Mouse (Mus musculus) lung, postnatal 0 days (tissue): Measurements from ENCODE around the gene Smarcd3. TPM values are rescaled to one million over a fixed set of nuclear protein-coding genes. Genes with fewer than 3 reads are reported as not detected.

Experiments used
- ATAC-seq: fragments of 200-750 bp; cut with Nextera tagmentation; 2 replicates; pipeline ENCODE4 v1.8.0; 2017; ENCODE audit warnings: moderate library complexity
- DNase-seq: peaks from one replicate; pipeline ENCODE4 v3.0.0-alpha.2; 2016; ENCODE audit warnings: low spot score
- H3K27ac ChIP-seq: fragments of 300-500 bp; sonication (generic); 2 replicates; pipeline ENCODE4 v1.5.1; 2014; ENCODE audit warnings: antibody characterized with exemption, mild to moderate bottlenecking, low read length, mixed read lengths
- H3K27me3 ChIP-seq: fragments of 300-500 bp; sonication (generic); replicated peaks from 2 replicates; pipeline ENCODE4 v1.6.1; 2014; ENCODE audit warnings: low read length, mixed read lengths; ENCODE audit not compliant: insufficient read depth
- H3K36me3 ChIP-seq: fragments of 300-500 bp; sonication (generic); 2 replicates; pipeline ENCODE4 v1.6.1; 2014; ENCODE audit warnings: low read length, mixed read lengths; ENCODE audit not compliant: insufficient read depth
- H3K4me1 ChIP-seq: fragments of 300-500 bp; sonication (generic); 2 replicates; pipeline ENCODE4 v1.6.1; 2014; ENCODE audit warnings: antibody characterized with exemption, low read depth, low read length, mixed read lengths; ENCODE audit not compliant: insufficient read depth
- H3K4me2 ChIP-seq: fragments of 300-500 bp; sonication (generic); replicated peaks from 2 replicates; pipeline ENCODE4 v1.6.1; 2014; ENCODE audit warnings: low read depth, mild to moderate bottlenecking, low read length, moderate library complexity, mixed read lengths
- H3K4me3 ChIP-seq: fragments of 300-500 bp; sonication (generic); 2 replicates; pipeline ENCODE4 v1.5.1; 2014; ENCODE audit warnings: low read depth, low read length
- H3K9ac ChIP-seq: fragments of 300-500 bp; sonication (generic); replicated peaks from 2 replicates; pipeline ENCODE4 v1.6.1; 2014; ENCODE audit warnings: low read depth, mild to moderate bottlenecking
- H3K9me3 ChIP-seq: fragments of 300-500 bp; sonication (generic); 2 replicates; pipeline ENCODE4 v1.6.1; 2016; ENCODE audit warnings: low read length, mixed read lengths
- CTCF ChIP-seq: IDR thresholded peaks from 2 replicates; pipeline ENCODE4 v1.5.1; 2016; ENCODE audit warnings: antibody characterized with exemption, mild to moderate bottlenecking
- EP300 ChIP-seq: IDR thresholded peaks from 2 replicates; pipeline ENCODE4 v1.6.1; 2016; ENCODE audit warnings: antibody characterized with exemption, mild to moderate bottlenecking, control low read depth
- WGBS: fragments of 180-500 bp; shearing (Covaris S2); extraction: QIAGEN DNeasy Blood & Tissue Kit; methylation state at CpG from one replicate; pipeline ENCODE4 v1.1.7; 2014; 5-methylcytosine and 5-hydroxymethylcytosine counted together
- polyA plus RNA-seq: library from polyadenylated mRNA; unstranded; fragments of >200 nt; fragmentation: Nextera tagmentation; extraction: Ambion mirVana; gene quantifications from 2 replicates; pipeline ENCODE4 v1.2.1, GENCODE M21; 2015

Gene Smarcd3
- polyA plus RNA-seq, 1 experiment from 2014 or later = 8.0 TPM

DNA sequence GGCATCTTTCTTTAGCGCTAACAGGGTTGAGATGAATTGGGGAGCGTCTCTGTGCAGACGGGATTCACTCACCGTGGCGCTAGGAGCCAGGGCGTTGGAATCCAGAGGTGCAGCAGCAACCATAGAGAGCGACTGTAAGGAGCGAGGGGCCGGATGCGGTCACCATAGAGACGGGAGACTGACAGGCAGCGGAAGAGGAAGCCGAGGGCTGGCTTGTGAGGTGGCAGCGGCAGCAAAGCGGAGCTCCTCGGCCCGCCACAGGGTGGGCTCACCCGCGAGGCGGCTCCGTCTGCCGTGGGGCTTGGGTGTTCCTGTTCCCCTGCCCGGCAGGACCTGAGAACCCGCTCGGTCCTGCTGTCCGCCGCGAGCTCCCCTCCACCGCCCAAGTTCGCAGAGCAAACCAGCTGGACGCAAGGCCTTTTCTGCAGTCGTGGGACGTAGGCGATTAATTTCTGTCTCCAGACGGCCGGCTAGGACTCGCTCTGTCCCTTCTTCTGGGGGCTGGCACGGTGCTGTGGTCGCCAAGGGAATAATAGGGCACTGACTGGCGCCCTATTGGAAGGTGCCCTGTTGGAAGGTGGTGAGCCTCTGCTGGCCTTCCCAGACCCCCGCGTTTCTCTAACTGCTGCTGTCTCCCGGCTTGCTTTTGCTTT is 37.5 kb downstream of the Smarcd3 start, which contains the start of gene Chpf2:
Gene Chpf2, plus strand, starts transcription at position 195 of the 653 bp plus-strand sequence.
- Histone ChIP-seq H3K9me3 (no peaks in the 10 kb centered on the region), H3K4me2 (peak within 1 kb of the TSS; percentile 84), H3K36me3 (peaks cover 8% of the 10 kb centered on the region; the same call in 1 of the 2 replicates), H3K4me3 (peak within 1 kb of the TSS; percentile 65), H3K9ac (peak within 1 kb of the TSS; percentile 54), H3K4me1 (peaks cover 10% of the 10 kb centered on the region; the same call in 1 of the 2 replicates), H3K27ac (peak within 1 kb of the TSS; percentile 54), H3K27me3 (no peaks in the 10 kb centered on the region)
- DNase-seq = peak; percentile 92
- under 1% methylated on average over 30 of the region's 43 CpGs for WGBS
- TF ChIP-seq CTCF (no peak; the same call in 1 of the 2 replicates), EP300 (no peak)
- peak; percentile 96 for ATAC-seq

GRCm38 (mm10) chr5:24586106-24586505 is 38.1 kb downstream of the Smarcd3 start:
- H3K4me2 ChIP-seq = peak overlapping the region; percentile 84
- H3K9ac ChIP-seq = peak overlapping the region; percentile 54
- no peak for TF ChIP-seq EP300
- TF ChIP-seq CTCF = no peak
- peaks cover 2% of the 10 kb centered on the region; the same call in 1 of the 2 replicates for H3K36me3 ChIP-seq
- no peaks in the 10 kb centered on the region for H3K27me3 ChIP-seq
- H3K27ac ChIP-seq = no peak overlapping the region
- peaks cover 10% of the 10 kb centered on the region; the same call in 1 of the 2 replicates for H3K4me1 ChIP-seq
- DNase-seq = peak; percentile 19
- H3K4me3 ChIP-seq = peak overlapping the region; percentile 65
- no peaks in the 10 kb centered on the region for H3K9me3 ChIP-seq
- peak; percentile 10; the same call in 1 of the 2 replicates for ATAC-seq
- 9% methylated on average over 8 of the region's 8 CpGs for WGBS

DNA sequence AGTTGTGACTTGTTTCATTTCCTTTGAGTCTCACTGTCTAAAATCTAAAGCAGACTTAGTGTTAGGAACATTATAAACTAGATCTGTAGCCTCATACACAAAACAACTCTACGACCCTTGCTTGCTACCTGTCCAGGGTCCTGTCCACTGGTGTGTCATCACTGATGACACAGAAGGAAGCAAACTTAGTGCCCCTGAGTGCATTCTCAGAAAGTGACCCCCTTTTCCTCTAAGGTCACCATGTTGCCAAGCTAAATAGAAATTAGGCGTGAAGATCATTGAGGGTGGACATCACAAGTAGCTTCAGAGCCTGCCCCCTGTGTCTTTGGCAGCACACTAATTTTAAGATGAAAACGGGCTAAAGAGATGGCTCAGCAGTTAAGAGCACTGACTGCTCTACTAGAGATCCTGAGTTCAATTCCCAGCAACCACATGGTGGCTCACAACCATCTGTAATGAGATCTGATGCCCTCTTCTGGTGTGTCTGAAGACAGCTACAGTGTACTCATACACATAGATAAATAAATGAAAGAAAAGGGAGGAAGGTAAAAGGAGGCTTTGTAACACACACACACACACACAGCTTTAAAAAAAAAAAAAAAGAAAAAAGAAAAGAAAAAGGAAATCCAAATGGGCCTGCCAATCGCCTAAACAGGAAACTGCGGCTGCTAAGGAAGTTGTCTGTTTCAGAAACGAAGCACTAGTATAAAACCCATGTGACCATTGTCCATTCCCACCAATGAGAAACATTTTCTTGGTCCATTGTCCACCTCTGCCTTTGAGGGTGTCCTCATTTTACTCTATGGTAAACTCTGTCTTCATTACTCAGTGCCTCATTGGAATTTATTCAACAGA is 45.9 kb downstream of the Smarcd3 start:
- H3K36me3 ChIP-seq = peaks cover 2% of the 10 kb centered on the region; the same call in 1 of the 2 replicates
- peak overlapping the region; percentile 68 for H3K4me3 ChIP-seq
- H3K27me3 ChIP-seq = no peaks in the 10 kb centered on the region
- WGBS = 51% methylated on average over 6 of the region's 6 CpGs
- no peaks in the 10 kb centered on the region for H3K9me3 ChIP-seq
- DNase-seq = no peak
- H3K4me1 ChIP-seq = peaks cover 6% of the 10 kb centered on the region; the same call in 1 of the 2 replicates
- H3K27ac ChIP-seq = peak overlapping the region; percentile 85
- H3K9ac ChIP-seq = peak overlapping the region; percentile 44; the same call in 1 of the 2 replicates
- TF ChIP-seq EP300 (no peak), CTCF (no peak)
- ATAC-seq = no peak
- H3K4me2 ChIP-seq = peak overlapping the region; percentile 65

DNA sequence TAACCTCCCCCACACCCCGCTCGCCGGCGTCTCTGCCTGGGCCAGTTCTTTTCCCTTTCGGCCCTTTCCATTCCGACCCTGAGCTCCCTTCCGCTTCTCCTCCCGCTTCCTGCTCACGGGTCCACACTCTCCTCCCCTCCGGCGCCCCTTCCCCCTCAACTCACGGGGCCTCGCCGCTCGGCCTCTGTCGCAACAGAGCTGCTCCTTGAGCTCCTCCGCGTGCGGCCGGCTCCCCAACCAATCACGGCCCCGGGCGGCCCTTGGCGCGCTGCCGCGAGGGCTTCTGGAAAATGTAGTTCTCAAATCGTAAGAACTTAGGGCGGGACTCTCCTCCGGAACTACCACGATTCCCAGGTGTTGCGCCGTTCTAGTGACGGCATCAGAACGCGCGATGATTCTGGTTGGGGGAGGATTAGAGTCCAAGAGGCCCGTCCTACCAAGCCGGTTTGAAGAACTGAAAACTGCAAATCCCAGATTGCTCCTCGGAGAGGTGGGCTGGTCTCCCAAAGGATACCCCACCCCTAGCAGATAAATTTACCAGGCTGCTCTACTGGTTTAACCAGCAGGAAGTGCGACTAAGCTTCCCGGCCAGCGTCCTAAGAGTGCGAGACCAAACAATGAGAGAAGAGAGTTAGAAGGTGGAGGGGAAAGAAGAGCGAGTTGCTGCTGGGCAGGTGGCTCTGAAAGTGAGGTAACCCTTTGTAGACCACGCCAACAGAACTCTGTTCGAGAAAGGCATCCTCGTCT is 46.9 kb downstream of the Smarcd3 start, which contains the start of gene Abcf2:
Gene Abcf2, minus strand, starts transcription at position 285 of the 747 bp plus-strand sequence.
- DNase-seq (peak; percentile 99), ATAC-seq (peak; percentile 97)
- H3K4me3 ChIP-seq = peak within 1 kb of the TSS; percentile 68
- under 1% methylated on average over 45 of the region's 48 CpGs for WGBS
- no peaks in the 10 kb centered on the region for H3K9me3 ChIP-seq
- TF ChIP-seq CTCF (no peak; the same call in 1 of the 2 replicates), EP300 (peak; percentile 69)
- peaks cover 5% of the 10 kb centered on the region; the same call in 1 of the 2 replicates for H3K36me3 ChIP-seq
- H3K9ac ChIP-seq = peak within 1 kb of the TSS; percentile 70
- H3K4me1 ChIP-seq = peaks cover 6% of the 10 kb centered on the region; the same call in 1 of the 2 replicates
- no peaks in the 10 kb centered on the region for H3K27me3 ChIP-seq
- H3K27ac ChIP-seq = peak within 1 kb of the TSS; percentile 85
- H3K4me2 ChIP-seq = peak within 1 kb of the TSS; percentile 83

GRCm38 (mm10) chr5:24576801-24577182 is 47.4 kb downstream of the Smarcd3 start:
- DNase-seq (no peak), ATAC-seq (peak; percentile 8)
- Histone ChIP-seq H3K4me2 (peak overlapping the region; percentile 83), H3K27me3 (no peaks in the 10 kb centered on the region), H3K36me3 (peaks cover 11% of the 10 kb centered on the region), H3K9me3 (no peaks in the 10 kb centered on the region), H3K4me1 (peaks cover 6% of the 10 kb centered on the region; the same call in 1 of the 2 replicates), H3K27ac (peak overlapping the region; percentile 81), H3K9ac (peak overlapping the region; percentile 70), H3K4me3 (peak overlapping the region; percentile 68)
- TF ChIP-seq EP300 (no peak), CTCF (0 out of 2 replicates have a peak, but pooled peaks have one; percentile 14)
- WGBS = 2% methylated on average over 32 of the region's 32 CpGs
